Mouse (Mus musculus) WW6 (cell line): ENCODE data around the gene Nav2.

Experiments
- DNase-seq: peaks from one replicate; pipeline ENCODE4 v3.0.0-alpha.2; 2013; ENCODE audit warnings: low read depth, low spot score

Nav2 gene

DNA sequence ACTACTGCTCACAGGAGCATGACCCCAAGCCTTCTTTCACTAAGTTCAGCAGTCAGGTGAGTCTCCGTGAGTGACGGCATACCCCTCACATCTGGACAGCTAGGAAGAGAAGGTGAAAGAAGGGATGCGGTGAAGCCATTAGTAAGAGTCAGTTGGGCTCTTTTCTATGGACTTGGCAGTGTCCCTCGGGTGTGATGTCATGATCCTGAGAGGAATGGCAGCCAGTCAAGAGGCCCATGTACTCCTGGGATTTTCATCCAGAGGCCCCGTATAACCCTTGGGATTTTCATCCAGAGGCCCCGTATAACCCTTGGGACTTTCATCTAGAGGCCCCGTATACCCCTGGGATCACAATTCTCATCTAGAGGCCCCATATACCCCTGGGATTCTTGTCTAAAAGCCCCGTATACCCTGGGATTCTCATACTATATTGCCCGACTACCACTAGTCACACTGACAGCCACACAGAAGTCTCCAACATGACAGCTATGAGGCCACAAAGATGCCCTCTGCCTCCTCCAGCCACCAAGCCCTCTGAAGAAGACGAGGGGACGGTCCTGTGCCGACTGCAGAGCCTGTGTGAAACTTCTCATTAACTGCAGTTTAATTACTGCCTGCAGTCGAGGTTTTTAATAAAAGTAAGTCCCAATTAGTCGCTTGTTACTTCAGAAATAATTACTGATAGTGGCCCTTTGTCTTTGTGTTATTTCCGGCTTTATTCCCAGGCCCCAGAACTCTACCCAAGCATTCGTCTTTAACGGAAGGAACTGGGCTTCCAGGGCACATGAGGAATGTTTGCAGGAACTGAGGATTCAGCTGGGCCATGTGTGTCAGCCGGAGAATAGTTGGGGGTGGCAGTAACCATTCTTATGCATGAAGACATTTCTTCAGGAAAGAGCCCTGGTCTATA lies 251.4 kb downstream of the Nav2 start:
- DNase-seq: no peak

DNA sequence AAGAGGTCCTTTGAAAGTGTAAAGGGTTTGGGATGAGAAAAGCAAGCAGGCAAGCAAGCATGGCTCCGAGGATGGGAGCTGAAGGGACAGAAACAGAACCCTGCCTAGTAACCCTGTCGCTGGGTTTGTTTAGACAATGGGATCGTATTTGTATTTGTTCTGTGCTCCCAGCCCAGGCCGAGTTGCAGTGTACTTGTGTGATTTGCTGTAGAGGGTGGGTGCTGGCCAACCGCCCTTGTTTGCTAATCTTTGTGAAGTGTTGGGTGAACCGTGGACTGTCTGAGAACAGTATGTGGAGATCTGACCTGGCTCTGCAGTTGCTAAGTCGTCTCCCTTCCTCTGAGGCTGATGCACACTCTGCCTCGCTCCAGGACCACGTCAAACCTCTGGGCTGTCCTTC lies 253.6 kb downstream of the Nav2 start:
- DNase-seq: no peak

DNA sequence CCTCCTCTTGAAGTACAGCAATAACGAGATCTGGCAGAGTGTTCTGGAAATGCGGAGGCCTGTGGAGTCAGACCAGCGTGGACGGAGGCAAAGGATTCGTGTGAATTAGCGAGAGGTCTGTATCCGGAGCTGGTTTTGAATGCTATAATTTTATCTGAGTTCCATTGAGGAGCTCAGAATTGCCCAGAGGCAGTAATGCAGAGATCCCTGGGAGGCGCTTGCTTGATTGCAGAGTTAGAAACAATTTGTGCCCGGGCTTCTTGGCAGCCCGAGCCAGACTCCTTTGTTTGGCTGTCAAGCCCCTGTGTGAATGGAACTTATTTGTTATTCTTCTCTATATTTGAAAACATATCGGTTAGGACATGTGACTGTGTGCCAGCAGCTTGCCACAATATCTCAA lies 255.3 kb downstream of the Nav2 start:
- no peak for DNase-seq

DNA sequence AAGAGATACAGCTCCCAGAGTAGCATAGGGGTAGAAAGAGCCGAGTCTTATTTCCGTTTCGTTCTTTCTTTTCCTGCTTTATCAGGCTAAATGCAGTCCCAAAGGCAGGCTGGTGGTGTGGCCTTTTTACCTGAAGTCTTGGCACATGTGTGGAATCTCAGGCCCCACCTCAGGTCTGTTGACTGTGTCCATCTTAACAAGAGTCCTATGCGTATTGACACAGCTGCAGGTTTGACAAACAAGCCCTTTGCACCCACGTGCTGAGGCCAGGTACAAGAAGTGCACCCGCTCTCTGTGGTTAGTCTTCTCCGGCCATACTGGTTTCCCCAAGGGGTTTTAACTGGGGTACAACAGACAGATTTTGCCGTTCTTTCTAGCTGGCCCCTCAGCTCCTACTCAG lies 256.4 kb downstream of the Nav2 start:
- DNase-seq: no peak

DNA sequence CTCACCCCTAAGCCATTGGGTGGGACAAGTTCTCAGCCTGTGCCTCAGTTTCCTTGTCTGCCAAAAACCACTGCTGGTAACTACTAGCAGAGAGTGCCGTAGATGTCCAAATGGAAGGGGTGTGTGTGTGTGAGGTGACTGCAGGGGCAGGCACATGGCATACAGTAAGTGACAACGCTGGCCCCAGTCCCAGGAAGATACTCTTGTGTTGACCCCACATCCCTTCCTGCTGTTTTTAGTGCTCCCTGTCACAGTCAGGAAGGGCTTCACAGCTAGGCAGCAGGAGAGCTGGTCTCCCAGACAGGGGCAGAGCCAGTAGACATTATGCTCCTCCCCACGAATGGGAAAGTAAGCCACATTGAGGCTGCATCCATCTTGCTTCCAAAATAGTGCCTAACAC lies 264.4 kb downstream of the Nav2 start:
- no peak for DNase-seq

DNA sequence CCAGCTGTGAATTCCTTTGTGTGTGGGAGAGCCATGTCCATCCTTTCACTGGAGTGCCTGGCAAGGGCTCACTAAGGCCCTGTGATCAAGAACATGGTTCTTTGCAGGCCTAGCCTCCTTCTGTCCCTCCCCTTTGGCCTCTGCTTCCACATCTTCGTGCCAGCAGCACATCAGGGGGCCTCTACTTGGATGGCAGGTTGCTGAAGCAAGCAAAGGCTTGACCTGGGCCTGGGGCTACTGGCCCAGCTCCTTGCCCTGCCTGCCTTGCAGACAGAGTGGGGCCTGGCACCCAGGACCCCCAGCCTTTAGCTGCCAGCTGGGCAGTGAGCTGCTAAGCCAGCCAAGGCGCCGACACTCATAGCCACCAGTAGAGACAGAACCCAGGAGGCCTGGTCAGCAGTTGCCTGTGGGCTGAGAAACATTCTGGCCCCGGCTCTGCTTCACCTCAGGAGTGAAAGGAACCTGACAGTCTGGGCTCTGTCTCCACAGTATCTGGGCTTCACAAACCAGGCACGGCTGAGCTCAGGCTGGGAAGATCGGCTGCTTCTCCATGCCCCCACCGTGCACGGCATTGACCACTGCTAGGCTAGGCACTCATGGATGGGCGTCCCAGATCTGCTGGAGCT lies 267.4 kb downstream of the Nav2 start:
- DNase-seq: no peak

DNA sequence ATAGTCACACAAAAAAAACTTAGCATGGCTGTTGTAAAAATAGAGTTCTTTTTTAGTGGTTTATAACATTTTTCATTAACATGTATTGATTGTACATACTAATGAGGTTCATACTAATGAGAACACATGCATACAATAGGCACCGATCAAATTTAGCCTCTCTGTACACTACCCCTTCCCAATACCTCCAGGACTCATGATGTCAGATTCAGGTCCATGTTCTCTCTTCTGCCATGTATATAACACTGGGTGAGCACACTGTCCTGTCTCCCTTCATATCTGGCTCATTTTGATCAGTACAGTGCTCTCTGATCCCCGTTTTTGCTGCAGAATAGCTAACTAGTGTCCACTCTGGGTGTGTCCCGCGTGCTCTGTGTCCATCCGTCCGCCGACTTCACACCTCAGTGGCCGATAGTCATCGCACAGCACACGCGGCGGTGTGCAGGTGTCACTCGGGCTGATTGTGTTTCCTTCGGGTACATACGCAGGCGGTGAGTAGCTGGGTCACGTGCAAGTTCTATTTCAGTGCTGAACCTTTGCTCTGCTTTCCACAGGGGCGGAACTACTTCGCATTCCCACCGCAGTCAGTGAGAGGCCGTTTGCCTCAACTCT lies 268.2 kb downstream of the Nav2 start:
- DNase-seq: no peak

DNA sequence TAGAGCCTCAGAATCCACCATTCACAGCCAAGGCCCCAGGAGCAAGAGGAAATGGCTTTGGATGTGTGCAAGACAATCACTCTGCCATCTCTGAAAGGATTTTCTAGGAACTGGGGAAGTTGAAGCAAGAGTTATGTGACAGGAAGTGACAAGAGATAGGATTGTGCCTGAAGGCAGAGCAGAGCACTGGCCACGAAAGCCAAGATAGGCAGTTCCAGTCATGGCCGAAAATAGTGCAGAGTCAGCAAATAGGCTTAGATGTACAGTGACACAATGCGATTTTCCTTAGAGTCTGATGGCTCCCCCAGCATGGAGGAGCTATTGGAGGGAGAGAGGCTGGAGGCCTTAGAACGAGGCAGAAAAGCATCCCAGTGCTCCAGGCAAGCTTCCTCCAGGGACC lies 269.7 kb downstream of the Nav2 start:
- DNase-seq: no peak

DNA sequence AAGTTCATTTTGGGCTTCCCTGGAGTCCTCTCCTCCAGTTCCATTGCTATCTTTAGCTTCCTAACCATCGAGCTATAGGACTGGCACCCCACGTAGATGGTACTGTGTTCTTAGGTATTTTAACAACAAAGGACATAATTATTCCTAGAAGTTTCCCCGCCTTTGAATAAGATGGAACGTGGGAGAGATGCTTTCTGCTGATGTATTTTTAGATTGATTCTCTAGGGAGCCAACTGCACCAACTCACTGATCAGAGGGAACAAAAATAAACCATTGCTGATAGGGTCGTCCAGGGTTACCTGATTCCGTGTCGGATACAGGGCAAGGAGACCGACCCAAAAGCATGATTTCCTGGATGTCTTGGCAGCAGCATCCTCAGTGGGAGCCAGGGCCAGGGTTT lies 272.5 kb downstream of the Nav2 start:
- no peak for DNase-seq

DNA sequence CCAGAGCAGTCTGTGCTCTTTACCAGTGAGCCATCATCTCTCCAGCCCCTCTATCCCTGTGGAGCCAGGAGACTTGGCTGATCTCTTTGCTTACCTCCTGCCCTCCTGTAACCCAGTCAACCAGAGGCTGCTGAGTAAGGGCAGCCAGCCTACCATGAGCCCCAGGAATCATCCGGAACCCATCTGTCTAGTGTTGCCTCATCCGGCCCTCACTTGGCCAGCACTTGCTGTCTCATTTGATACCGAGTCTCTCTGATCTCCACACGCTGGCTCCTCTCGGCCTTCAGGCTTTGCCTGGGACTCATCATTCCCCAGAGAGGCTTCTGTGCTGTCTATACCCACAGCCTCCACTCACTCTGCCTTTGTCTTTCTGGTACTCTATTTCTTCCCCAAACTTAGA lies 273.9 kb downstream of the Nav2 start:
- no peak for DNase-seq

DNA sequence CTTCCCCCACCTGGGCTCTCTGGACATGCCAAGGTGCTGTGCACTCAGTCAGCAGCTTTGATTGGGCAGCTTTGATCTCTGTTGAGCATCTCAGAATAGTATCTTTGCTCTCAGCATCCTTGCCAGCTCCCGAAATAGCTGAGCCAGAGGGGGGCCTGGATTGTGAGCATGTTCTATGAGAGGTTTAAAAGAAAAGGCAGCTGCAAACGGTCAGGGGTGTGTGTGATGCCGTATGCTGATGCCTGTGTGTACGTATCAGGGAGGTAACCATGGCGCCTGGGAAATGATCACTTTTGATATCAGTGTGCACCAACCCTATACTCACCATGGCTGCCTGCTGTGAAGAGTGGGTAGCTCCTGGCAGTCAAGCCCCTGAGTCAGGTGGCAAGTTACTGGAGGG lies 275.2 kb downstream of the Nav2 start:
- DNase-seq: no peak

DNA sequence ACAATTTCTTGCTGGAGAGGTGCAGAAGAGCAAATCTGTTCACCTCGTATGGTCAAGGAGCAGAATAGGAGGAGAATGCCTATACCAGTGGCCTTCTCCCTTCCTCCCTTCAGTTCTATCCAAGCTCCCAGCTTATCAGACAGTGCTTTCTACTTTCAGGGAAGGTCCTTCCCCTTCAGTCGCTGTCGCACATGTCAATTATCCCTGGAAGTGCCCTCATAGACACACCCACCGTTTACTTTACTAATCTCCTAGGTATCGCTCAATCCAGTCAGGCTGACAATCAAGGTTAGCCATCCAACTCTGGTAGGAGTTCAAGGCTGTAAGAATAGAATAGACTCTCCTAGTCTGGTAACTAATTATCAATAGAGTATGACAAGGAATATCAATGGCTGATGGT lies 277.5 kb downstream of the Nav2 start:
- no peak for DNase-seq

DNA sequence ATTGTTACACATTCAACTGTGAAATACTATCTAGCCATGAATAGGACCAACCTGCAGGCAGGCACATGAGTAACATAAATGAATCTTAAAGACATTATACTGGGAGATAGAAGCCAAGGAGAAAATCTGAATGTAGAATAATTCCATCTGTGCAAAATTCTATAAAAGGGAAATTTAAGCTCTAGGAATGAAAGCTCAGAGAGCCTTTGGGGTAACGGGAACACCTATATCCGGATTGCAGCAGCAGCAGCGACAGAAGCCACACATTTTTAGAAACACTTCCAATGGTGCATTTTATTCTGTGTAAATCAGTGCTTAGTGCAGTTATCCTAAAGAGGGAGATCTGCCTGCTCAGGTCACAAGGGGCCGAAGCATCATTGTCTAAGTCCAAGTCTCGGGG lies 280.8 kb downstream of the Nav2 start:
- no peak for DNase-seq

DNA sequence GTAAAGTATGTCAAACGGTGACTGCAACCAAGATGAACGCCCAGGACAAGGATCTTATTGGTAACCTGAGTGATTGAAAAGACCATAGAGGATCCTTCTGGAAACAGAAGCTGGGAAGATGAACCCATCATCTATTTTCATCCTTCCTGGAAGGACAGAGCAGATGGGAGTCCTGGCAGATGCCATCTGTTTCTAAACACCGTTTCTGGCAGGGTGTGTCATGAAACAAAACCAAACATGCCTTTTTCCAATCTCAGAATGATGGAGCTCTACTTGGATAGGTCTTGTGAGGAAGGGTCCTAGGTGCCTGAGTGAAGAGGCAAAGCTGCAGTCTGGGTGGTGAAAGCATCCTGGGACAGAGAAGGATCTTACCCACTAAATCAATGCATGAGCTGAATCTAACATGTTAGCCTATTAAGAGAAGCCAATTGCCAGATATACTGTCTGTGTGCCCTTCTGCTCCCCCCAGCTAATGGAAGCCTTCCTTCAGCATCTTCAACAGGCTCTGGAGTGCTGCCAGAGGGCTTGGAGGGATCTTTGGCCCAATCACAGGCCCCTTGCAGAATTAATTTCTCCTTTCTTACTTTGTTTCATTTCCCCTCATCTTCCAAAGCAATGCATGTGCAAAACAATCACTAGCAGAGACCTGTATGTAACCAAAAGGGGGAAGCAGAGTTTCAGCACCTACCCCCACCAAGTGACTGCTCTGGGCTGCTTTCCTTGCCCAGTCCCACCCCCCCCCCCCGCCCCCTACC lies 281.9 kb downstream of the Nav2 start:
- no peak for DNase-seq

DNA sequence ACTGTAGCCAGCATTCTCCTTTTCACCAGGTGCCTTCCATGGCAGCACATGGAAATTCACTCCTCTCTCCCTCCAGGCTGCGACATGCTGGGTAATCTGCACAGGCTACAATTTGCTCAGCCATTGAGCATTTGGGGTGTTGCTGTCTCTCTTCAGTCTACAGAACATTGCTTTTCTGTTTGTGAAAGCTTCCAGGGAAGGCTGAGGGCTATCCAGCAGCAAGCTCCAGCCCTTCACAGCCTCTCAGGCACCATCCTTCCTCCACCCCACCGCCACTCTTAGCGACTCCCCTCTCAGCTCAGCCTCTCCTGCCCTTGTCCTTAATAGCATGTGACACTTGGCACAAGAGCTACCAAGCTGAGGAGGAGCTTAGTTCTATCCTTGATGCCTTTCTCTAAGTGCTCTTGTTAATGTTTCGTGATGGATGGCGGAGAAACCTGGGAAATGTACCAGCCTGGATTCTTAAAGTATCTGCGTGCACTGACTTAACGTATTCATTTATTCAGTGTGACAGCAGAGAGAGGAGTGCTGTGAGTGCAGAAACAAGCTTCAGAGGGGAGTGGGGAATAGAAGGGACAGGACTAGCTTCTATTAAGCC lies 282.7 kb downstream of the Nav2 start:
- no peak for DNase-seq

DNA sequence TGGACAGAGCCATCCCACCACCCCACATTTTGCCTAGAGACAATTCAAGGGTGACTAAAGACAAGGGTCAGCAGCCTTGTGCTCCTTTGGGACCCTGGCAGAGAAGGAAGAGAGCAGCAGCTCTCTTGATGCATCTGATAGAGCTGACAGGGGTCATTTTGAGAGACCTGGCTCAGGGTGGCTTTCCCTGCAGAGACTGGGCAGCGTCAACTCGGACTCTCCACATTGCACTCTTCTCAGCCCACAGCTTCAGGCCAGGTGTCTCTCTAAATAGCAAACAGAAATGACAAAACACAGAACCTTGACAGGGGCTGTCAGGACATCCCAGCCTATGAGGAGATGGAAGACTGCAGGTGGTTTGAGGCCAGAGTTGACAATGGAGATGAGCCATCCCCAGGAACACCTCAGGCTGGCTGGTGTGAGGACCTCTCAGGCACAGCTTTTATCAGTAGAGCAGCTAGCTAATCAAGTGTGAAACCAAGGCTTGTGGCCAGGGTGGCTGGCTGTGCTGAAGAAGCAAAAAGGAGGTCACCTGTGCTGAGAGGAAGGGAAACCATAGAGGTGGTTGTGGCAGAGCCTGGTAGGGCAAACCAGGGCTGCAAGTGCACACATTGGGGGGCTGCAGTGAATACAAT lies 283.7 kb downstream of the Nav2 start:
- no peak for DNase-seq

DNA sequence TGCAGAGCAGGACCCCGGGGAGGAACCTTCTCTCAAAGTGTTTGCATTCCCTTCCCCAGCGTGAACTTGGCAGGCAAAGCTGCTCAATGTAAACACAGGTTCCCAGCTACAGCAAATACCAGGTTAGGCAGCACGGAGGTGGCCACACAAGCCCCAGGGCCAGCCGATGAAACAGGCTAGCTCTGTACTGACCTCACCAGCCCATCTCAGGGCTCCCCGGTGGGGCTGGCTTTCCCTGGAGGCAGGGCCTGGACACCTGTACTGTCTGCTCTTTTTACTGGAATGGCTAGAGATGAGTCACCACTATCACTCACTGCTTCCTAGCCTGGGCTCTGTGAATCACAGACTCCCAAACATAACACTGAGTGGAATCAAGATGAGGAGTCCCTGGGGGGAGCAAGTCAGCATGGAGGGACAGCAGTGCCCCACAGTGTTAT lies 287.2 kb downstream of the Nav2 start:
- DNase-seq: no peak

DNA sequence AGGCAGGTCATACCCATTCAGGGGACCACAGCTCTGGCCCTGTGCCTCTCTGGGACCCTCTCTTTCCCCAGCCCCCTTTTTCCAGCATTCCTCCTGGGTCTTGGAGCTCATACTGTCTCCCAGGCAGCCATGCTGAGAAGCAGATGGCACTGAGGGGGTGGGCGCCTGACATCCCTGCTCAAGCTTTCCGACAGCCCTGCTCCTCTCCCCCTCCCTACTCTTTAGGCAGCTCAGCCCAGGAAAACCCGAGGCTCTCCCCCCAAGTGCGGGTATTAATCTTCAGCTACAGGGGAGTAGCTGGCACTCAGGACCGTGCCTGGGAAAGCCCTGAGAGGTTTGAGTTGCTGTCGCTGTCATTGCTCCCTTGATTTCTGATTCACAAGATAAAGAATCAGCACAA lies 290.9 kb downstream of the Nav2 start:
- DNase-seq: no peak

DNA sequence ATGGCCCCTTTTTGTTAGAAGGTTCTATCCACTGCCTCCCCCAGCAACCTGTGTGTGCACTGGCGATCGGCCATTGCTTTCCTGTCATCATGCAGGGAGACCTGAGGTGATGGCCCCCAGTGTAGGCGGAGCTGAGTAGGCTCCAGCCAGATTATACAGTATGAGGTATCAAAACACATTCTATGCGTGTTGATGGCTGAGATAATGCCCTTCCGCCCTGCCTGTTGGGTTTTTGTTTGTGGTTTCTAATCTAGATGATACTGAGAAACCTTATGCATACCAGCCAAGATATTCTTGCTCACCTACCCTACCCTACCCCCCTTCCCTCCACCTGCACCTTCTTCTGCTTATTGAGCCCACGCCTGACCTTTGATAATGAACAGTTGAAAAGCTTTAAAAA lies 291.8 kb downstream of the Nav2 start:
- DNase-seq: no peak

DNA sequence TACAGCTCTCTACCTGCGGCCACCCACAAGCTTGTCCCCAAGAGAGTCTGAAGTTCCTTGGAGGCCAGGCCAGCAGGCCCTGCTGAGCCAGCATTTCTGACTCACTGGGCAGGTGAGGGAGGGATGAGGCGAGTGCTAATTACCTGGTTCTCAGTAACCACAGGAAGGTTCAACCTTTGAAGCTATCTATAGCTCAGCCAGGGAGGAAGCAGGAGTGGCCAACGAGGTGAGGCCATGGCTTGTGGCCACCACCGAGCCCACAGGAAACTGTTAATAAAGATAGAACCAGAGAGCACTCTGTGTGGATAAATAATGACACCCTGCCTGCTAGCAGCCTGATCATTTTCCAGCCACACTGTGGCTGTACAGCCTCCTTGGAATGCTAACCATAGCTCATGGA lies 294.5 kb downstream of the Nav2 start:
- no peak for DNase-seq

DNA sequence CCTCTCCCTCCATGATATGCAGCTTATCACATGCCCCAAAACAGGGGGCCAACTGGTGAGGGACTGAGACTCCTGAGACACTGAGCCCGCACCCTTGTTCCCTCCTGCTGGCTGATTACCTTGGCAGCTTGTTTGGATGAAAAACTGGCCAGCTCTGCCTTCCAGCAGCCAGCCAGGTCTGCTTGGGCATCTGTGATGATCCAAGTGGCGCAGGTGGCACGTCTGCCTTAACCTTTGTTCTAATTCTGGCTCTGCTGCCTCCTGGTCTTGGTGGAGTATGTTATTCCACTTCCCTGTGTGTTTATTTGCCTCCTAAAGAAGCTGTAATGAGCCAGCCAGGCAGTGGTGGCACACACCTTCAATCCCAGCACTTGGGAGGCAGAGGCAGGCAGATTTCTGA lies 296.3 kb downstream of the Nav2 start:
- no peak for DNase-seq
